Mouse (Mus musculus) T-cell, adult 2 months (primary cell): ENCODE results near the gene 4930564D02Rik.

Source experiments
- DNase-seq: peaks from one replicate; pipeline ENCODE4 v3.0.0; 2022; ENCODE audit warnings: low spot score

The 4930564D02Rik gene

GRCm38 (mm10) chr3:105066544-105066943 is at the start of gene 4930564D02Rik:
4930564D02Rik (plus strand) TSS chr3:105066844.
- no peak for DNase-seq

- DNase-seq = no peak
Observed at GRCm38 (mm10) chr3:105017314-105017713, 49.3 kb upstream of the 4930564D02Rik start.

DNA sequence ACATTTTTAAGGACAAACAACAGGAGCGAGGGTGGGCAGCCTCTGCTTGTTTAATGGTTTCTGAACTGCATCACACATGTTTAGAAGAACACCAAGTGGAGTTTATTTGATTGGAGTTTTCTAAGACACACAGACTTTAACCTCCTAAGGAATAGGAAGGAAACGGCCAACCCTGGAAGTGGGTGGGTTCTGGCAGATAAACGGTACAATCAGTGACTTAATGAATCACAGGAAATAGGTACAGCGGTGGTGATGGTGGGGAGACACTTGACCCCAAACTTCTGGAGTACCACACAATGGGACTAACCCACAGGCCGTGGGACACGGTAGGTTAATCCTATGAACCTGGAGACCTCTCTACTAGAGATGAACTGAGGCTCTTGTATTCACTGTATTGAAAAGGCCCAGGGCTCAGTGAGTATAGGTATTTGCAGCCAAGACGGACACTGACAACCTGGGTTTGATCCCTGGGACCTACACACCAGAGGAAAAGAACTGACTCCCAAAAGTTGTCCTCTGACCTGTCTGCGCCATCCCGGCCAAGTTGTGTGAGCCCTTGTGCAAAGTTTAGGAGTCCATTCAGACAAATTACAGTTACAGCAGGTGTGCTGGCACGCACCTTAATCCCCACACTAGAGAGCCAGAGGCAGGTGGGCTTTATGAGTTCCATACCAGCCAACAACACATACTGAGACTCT is 48.4 kb upstream of the 4930564D02Rik start:
- no peak for DNase-seq

GRCm38 (mm10) chr3:105018783-105019105 is 47.9 kb upstream of the 4930564D02Rik start:
- no peak for DNase-seq

DNA sequence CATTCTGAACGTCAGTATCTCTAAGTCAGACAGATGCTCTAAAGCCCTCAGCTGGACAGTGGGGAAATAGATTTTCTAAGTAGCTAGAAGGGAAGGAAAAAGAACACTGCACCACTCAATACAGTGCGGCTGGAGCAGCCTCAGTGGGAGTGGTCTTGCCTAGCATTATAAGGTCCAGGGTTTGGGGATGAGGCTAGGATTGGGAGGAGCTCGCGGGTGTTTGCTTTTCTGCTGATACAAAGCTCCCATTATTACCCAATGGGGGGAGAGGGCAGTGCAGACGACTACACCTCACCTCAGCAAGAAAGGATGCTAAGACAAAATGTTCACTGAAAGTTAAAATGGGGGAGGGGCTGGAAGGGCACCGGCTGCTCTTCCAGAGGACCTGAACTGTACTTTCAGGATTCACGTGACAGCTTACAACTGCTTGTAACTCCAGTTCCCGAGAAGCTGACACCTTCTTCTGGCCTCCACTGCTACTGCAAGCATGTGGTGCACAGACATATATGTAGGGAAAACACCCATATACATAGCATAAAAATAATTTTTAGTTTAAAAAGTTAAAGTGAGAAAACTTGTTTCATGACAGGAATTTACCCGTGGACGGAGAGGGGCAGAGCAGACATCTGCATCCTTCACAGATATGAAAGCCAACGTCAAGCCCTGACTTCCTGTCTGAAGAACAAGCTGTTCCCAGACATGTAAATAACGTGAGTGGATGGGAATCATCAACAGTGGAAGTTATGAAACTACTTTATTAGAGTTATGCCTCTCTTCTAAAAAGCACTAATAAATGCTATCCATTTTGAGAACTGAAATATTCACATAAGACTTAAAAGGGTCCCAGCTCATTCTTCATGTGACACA is 46.6 kb upstream of the 4930564D02Rik start:
- no peak for DNase-seq

DNA sequence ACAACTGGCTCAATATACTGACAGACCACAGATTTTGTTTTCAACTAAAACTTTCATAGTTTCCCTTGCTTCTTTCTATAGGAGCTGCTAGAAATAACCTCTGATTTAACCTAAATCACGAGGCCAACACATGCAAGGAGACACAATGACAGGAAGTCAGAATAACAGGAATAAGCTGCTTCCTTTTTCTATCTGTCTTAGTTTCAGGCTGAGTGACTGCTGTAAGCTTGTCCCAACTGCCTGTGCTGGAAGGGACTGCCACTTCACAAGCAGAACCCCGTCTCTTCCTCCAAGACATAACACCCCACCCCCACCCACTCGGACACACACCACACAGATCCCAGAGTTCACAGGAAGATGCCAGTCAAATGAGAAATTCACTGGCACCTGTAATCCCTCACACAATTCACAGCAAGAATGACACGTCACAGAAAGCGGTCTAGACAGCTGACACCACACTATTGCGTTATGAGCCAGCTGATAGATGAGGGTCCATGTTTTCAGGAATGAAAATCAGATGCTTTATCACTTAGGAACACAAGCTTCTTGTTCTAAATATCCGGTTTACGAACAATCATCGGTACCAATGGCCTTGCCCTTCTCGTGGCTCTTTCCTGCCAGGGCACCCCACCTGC is 43.2 kb upstream of the 4930564D02Rik start:
- DNase-seq = no peak

- DNase-seq = no peak
Observed at GRCm38 (mm10) chr3:105036281-105036847, 30.3 kb upstream of the 4930564D02Rik start.

DNA sequence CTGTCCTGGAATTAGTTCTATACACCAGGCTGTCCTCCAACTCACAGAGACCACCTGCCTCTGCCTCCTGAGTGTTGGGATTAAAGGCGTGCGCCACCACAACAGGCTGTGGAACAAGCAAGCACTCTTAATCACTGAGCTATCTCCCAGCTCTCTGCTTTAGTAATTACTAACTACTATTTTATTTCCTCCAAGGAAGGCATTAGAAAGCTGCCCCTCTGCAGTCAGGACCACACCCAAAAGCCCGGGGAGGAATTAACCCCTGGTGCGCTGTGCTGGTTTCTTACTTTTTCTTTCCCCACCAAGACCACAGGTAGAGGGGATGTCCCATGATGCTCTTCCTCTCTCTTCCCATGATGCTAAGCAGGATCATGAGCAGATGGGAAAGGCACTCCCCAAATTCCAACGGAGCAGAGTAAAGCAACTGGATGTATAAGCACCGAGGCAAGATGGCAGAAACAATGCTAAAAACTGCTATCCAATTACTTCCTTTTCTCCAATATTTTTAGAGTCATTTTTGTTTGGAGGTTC is 29.3 kb upstream of the 4930564D02Rik start:
- no peak for DNase-seq

DNA sequence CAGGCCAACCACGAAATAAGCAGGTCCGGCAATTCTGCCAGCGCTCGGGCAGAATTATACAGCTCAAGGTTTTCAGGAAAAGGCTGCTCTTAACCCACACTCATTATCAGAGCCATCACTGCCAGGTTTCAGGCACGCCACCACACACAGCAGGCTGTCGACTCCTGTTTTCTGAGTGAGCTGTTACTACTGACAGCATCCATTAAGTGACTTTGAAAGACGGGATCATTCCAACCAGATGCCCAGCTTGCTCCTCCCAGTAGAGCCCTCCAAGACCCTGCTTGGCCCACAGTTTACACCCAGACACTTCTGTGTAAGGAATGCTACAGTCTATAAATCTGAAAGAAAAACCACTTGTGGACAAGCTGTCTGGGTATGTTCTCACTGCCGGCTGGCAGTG is 26.6 kb upstream of the 4930564D02Rik start:
- DNase-seq = no peak

DNA sequence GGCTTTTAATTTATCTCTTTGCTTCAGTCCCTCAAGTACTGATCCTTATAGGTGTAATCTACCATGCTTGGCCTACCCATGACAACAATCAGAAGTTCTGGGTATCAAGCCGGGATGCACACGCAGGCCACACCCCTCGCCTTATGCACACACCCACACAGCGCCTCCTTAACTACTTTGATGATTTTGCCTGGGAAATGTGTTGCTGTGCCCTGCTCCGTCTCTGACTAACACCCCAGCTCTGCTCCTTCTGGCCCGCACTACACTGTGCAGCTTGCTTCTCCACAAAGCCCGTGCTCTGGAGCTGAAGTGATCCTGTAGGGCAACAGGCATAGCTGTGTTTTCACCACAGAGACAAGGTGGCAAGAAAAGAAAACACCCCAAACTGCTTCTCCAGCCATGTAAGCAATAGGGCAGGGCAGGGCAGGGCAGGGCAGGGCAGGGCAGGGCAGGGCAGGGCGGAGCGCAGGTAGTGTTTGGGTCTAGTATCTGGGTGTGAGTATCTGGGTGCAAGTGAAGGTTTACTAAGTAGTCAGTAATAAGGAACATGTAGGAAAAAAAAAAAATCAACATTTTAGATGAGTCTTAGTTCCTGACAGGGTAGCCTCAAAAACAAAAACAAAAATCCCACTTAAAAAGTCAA is 25.5 kb upstream of the 4930564D02Rik start:
- no peak for DNase-seq

GRCm38 (mm10) chr3:105043746-105044145 is 22.9 kb upstream of the 4930564D02Rik start:
- no peak for DNase-seq

DNA sequence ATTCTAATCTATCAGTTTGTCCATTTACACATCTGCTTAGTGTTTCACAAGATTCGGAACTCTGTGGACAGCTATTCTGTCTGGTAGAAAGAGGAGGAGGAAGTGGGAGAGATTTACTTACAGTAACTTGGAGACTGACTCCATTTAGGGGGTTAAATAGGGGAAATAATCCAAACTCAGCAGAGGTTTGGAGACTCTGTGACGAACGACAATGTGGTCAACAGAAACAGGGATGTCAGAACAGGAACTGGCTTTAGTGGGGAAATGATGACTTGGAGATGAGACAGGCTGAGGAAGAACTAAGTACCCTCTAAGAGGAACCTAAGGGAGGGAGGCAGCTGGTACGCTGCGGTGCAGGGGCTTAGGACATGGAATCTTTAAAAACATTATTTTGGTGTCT is 19.8 kb upstream of the 4930564D02Rik start:
- DNase-seq = no peak

GRCm38 (mm10) chr3:105047616-105048015 is 19.0 kb upstream of the 4930564D02Rik start:
- DNase-seq = no peak

GRCm38 (mm10) chr3:105049848-105050247 is 16.8 kb upstream of the 4930564D02Rik start:
- DNase-seq = no peak

DNA sequence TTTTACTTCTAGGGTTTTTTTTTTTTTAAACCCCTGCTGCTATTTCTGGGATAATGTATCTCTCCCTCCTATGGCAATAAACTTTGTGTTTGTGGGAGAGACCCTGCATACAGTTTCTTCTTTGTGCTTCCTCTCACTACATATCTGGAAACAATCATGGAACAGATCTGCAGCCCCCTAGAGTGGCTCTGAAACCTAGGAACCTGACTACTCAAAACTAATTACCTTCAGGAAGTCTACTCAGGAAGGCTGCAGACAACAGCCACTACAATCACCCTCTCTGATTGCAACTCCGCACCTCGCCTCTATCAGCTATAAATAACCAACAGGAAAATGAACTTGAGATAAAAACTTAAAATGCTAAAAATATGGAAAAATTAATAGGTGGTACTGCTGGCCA is 15.5 kb upstream of the 4930564D02Rik start:
- no peak for DNase-seq

DNA sequence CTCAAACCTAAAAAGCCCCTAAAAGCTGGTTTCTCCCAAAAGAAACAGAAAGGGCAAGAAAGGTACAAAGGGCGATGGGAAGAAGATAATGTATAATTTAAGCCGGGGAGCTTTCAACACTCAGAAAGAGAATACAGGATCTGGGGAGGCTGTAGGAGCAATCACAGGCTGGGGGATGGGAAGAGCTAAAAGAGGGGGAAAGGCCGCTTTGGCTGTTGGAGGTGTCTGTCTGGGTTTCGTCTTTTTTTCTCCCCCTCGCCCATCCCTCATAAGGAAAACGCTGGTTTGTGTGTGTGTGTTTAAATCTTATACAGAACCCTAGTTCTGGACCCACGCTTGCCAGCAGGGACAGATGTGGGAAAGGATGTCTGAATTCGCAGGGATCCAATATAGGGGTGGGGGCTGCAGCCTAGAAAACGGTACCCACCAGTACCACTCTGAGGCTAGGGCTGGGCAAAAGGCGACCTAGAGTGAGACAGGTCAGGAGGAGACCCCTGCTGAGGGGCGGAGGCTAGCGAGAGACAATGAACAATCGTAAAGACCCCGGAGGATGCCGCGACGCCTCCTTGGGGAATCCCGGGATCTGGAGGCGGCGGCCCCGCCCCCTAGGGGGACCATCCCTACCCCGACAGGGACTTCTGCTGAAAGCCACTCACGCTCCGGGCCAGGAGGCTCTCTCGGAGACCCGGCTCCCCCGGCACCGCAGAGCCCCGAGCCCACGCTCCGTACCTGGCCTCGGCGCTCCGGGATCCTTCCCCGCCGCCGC is 14.3 kb upstream of the 4930564D02Rik start:
- no peak for DNase-seq

DNA sequence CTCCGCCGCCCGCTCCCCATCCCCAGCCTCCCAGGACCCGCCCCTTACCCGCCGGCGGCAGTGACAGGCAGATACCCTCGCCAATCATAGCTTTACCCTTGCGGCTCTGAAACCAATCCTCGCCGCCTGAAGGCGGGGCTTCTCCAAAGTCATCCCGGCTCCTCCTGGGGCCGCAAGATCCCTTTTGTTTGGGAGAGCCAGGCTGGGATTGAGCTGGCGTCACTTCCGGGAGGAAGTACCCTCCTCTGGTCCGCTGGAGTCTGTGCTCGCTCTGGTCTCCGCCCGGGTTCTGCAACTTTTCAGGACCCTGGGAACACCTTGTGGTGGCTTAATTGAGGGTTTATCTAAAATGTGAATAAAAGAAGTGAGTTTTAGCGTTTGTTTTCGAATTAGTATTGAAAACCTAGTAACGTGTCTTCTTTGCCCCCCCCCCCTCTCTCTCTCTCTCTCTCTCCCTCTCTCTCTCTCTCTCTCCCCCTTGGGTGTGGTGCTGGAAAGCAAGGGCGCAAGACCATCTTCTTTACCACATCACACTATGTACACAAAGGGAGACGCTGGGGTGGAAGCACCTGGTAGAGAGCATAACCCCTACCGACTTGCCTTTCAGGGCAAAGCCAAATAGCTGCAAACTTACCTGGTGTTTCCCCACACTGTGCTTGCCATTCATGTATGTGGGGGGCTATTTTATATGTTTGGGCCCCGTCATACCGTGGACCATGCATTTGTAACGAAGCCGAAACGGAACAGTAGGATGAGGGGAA is 13.5 kb upstream of the 4930564D02Rik start, which contains the start of gene Cttnbp2nl:
Gene Cttnbp2nl (minus strand): TSS at position 210 of the 761 bp plus-strand sequence.
- DNase-seq = peak; percentile 68

- no peak for DNase-seq
Observed at GRCm38 (mm10) chr3:105053698-105054001, 13.0 kb upstream of the 4930564D02Rik start.

GRCm38 (mm10) chr3:105054952-105055351 is 11.7 kb upstream of the 4930564D02Rik start:
- no peak for DNase-seq

GRCm38 (mm10) chr3:105055666-105056065 is 11.0 kb upstream of the 4930564D02Rik start:
- DNase-seq = no peak
